Mouse (Mus musculus) embryo, embryonic 10 days (tissue): ENCODE data around the gene Hspa4.

ENCODE experiments used
- DNase-seq: peaks from one replicate; pipeline ENCODE4 v3.0.0-alpha.2; 2015; ENCODE audit warnings: low spot score

The Hspa4 gene

DNA sequence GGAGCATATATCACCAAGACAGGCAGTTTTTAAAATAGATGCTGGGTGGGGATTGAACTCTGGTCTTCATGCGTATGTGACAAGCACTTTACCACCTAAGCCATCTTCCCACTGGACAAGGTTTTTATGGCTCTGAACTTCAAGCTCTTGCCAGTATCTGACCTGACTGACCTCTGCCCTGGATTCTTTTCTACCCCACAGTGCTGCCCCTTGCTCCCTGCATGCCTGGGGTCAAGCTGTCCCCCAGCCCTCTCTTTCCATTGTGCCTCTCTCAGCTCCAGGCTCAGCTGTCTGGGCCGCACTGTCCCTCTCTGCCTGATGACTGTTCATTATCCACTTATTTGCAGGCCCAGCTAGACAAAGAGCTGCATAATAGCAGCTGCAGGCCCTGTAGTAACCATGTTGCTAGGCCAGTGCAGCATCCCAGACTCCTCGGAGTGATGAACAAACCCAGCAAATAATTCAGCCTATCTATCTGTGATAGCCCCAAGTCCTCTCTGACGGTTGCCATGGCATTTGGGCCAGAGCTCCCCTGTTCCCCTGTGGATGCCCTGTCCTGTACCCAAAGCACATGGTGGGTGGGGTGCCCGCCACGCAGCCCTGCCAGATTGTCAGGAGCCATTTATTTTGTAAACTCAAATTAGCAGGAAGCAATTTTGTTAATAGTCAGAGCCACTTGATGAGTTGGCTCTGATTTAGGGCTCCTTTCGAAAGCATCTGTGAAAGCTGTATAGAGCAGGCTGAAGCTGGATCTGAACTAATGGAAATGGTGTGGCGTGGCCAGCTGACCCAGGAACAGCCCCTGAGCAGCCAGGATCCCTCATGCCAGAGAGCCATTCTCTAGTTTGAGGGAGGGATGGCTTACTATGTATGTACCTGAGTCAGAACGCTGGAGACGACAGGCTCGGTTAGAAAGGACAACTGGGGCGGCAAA is 47.8 kb downstream of the Hspa4 start:
- peak; percentile 58 for DNase-seq

DNA sequence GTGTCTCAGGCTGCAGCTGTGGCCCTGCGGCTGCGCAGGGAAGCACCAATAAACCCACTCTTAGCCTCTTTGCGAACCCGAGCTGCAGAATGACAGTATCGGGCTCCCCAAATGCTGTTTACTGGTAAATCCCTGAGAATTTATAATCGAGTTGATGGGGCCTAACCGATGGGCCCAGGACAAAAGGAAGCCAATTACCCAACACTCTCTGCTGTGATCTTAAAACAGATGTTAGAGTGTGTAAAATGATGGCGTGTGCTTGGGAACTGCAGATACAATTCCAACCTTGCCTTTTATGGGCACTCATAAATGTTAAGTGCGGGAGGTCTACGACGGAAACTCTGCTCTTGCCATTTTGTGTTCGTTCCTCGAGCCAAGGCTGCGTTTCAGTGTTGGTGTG is 49.5 kb downstream of the Hspa4 start:
- DNase-seq = no peak

DNA sequence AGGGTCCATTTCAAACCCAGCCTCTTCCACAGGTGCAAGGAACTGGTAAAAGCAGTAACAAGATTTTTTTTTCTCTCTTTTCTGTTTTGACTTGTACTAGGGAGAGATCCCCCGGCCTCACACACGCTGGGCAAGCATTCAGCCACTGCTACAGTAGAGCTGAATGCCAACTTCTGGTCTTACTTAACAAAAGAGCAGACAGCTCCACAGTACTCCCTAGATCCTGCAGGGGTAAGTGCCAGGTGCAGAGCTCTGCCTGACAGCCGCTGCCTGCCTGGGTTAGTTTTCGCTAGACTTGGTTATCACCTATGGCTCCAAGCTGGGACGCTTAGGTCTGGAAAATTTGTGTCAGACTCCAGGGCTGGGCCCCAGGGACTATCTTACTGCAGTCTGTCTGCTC is 50.6 kb downstream of the Hspa4 start:
- DNase-seq = no peak

DNA sequence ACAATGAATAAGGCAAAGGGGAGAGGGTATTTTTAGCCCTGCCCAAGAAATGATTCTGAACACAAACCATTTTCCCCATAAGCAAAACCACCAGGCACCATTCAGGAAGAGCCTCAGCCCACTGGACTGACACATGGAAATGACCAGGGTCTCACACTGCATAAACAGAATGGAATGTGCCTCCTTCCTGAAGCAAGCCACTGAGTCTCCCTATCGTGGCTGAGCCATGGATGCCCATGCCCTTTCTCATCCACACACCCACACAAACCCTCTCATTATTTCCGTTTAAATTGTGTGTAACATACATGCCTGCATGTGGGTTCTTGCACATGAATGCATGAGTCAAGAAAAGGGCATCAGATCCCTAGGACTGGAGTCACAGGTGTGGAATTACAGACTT is 54.7 kb downstream of the Hspa4 start:
- no peak for DNase-seq

DNA sequence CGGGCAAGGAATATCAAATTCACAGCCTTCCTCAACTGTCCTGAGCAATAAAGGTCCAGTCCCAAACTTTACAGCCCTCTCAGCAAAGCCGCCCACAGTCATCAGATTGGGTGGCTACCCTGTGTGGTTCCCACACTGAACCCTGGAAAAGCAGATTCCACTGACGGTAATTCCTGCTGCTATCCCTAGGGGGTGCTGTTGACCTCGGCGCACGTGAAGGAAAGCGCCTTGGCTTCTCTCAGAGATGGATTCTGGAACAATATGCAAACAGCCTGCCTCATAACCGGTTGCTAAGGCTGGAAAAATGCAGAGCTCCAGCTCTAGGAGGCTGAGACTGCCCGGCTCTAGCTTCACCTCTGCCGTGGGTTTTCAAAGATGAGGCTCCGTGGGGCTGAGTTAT is 57.1 kb downstream of the Hspa4 start:
- peak; percentile 51 for DNase-seq

DNA sequence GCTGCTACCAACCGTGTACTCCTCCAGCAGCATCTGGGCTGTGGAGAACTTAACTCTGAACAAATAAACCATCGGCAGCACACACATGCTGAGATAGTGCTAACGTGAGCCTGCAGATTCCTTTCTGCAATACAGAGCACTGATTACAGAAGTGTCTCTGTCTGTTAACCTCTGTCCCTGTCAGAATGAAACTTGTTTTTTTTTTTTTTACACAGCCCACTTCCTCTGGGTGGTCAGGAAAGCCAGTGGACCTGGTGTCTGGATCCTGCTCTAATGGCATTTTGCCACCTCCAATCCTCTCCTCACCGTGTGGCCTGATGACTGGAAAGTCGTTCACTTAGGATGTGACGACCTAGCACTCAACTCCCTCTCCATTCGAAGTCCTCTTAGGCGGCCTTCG is 66.7 kb downstream of the Hspa4 start:
- no peak for DNase-seq

DNA sequence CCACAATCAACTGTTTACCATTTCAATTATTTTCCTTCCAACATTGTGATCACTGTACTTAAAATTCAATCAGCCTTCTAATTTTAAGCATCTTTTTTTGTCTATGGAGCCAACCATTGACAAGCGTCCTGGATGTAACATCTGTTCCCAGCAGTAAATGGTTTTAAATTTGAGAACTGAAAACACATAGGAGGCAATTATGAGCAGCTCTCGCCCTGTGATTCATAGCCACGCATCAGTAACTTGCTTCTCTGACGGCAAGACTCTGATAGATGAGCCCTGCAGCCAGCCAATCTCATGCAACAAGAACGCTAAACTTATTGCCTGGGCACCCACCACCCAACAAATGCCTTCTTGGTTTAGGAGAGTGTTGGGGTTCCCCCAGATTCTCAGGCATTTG is 68.4 kb downstream of the Hspa4 start:
- DNase-seq = no peak

DNA sequence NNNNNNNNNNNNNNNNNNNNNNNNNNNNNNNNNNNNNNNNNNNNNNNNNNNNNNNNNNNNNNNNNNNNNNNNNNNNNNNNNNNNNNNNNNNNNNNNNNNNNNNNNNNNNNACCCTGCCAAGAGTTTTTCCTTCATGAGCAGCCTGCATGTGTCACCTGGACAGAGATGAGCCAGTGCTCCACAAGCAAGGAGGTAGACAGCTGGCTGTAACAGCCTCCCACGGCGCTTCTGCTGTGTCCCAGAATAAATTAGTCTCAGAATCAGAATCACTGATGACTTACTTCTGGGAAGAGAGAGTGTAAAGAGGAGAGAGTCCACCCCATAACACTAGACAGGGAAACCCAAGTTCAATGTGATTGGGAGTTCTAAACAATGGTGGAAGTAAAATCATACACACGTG is 71.2 kb downstream of the Hspa4 start:
- no peak for DNase-seq

DNA sequence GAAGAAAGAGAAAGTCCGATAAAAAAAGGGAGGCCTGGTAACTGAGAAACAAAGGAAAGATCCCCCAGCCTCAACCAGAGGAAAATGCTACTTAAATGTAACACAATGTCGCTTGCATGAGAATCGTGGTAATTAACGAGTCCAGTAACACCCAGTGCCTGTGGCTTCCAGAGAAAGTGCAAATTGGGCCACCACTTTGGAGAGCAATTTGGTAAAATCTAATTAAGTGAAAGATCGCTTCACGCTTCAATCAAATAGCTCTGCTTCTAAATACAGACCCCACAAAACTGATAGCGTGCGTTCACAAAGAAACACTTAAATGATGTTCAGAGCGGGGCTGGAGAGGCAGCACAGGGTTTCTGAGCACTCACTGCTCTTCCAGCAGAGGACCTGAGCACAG is 89.4 kb downstream of the Hspa4 start:
- no peak for DNase-seq
